Mouse (Mus musculus): Measurements from ENCODE around the gene Sox5. TPM values are rescaled to one million over a fixed set of nuclear protein-coding genes. Genes with fewer than 3 reads are reported as not detected.
"Not testable (repeated sequence)": the region's sequence is repeated elsewhere in the genome, so short reads cannot be mapped to it uniquely, and the experiment has no call there.

Gene Sox5
- polyA plus RNA-seq, 1 experiment from 2014 or later: 43.3 TPM

- no peak overlapping the region for H3K4me3 ChIP-seq (ENCODE audit: low read depth, low read length)
- no peaks in the 10 kb centered on the region for H3K36me3 ChIP-seq (ENCODE audit: control insufficient read depth, insufficient read depth, low read length)
- no peaks in the 10 kb centered on the region for H3K9me3 ChIP-seq (replicated peaks; ENCODE audit: control insufficient read depth, low read length, poor library complexity, severe bottlenecking)
- no peaks in the 10 kb centered on the region for H3K27me3 ChIP-seq (ENCODE audit: control insufficient read depth, insufficient read depth, low read depth, low read length)
- H3K4me1 ChIP-seq (ENCODE audit: control insufficient read depth, insufficient read depth, low read length): peaks cover 21% of the 10 kb centered on the region
- H3K27ac ChIP-seq (ENCODE audit: low read length): no peak overlapping the region
- WGBS: 16% methylated on average over 8 of the region's 8 CpGs
- H3K4me2 ChIP-seq (ENCODE audit: low read length): peak overlapping the region; percentile 51
- peak; percentile 62 for ATAC-seq
- H3K9ac ChIP-seq (ENCODE audit: low read depth, low read length): no peak overlapping the region
Observed at GRCm38 (mm10) chr6:144203970-144204369, 577.8 kb downstream of the Sox5 start.

- Histone ChIP-seq H3K4me2 (ENCODE audit: low read length) (peak overlapping the region; percentile 51), H3K27ac (ENCODE audit: low read length) (no peak overlapping the region), H3K4me3 (ENCODE audit: low read depth, low read length) (peak overlapping the region; percentile 20), H3K36me3 (ENCODE audit: control insufficient read depth, insufficient read depth, low read length) (no peaks in the 10 kb centered on the region), H3K9ac (ENCODE audit: low read depth, low read length) (peak overlapping the region; percentile 18; the same call in 1 of the 2 replicates), H3K9me3 (replicated peaks; ENCODE audit: control insufficient read depth, low read length, poor library complexity, severe bottlenecking) (no peaks in the 10 kb centered on the region), H3K4me1 (ENCODE audit: control insufficient read depth, insufficient read depth, low read length) (peaks cover 17% of the 10 kb centered on the region), H3K27me3 (ENCODE audit: control insufficient read depth, insufficient read depth, low read depth, low read length) (no peaks in the 10 kb centered on the region)
- 27% methylated on average over 12 of the region's 12 CpGs for WGBS
- ATAC-seq: no peak; the same call in 1 of the 2 replicates
Observed at GRCm38 (mm10) chr6:144203013-144203412, 578.8 kb downstream of the Sox5 start.

- Histone ChIP-seq H3K4me1 (ENCODE audit: control insufficient read depth, insufficient read depth, low read length) (peaks cover 17% of the 10 kb centered on the region), H3K27ac (ENCODE audit: low read length) (no peak overlapping the region), H3K9ac (ENCODE audit: low read depth, low read length) (no peak overlapping the region), H3K4me2 (ENCODE audit: low read length) (no peak overlapping the region), H3K4me3 (ENCODE audit: low read depth, low read length) (no peak overlapping the region), H3K36me3 (ENCODE audit: control insufficient read depth, insufficient read depth, low read length) (no peaks in the 10 kb centered on the region), H3K9me3 (replicated peaks; ENCODE audit: control insufficient read depth, low read length, poor library complexity, severe bottlenecking) (no peaks in the 10 kb centered on the region), H3K27me3 (ENCODE audit: control insufficient read depth, insufficient read depth, low read depth, low read length) (no peaks in the 10 kb centered on the region)
- WGBS: 81% methylated on average over 5 of the region's 5 CpGs
- ATAC-seq: no peak
Observed at GRCm38 (mm10) chr6:144201402-144202040, 580.3 kb downstream of the Sox5 start.

- Histone ChIP-seq H3K4me1 (ENCODE audit: control insufficient read depth, insufficient read depth, low read length) (peaks cover 9% of the 10 kb centered on the region), H3K9me3 (replicated peaks; ENCODE audit: control insufficient read depth, low read length, poor library complexity, severe bottlenecking) (no peaks in the 10 kb centered on the region), H3K4me2 (ENCODE audit: low read length) (no peak overlapping the region), H3K27ac (ENCODE audit: low read length) (no peak overlapping the region), H3K27me3 (ENCODE audit: control insufficient read depth, insufficient read depth, low read depth, low read length) (no peaks in the 10 kb centered on the region), H3K4me3 (ENCODE audit: low read depth, low read length) (no peak overlapping the region), H3K36me3 (ENCODE audit: control insufficient read depth, insufficient read depth, low read length) (no peaks in the 10 kb centered on the region), H3K9ac (ENCODE audit: low read depth, low read length) (no peak overlapping the region)
- WGBS: 59% methylated on average over 16 of the region's 16 CpGs
- ATAC-seq: no peak
Observed at GRCm38 (mm10) chr6:144197209-144198119, 584.3 kb downstream of the Sox5 start.

GRCm38 (mm10) chr6:144195934-144196333, 585.8 kb downstream of the Sox5 start:
- Histone ChIP-seq H3K9ac (ENCODE audit: low read depth, low read length) (no peak overlapping the region), H3K9me3 (replicated peaks; ENCODE audit: control insufficient read depth, low read length, poor library complexity, severe bottlenecking) (no peaks in the 10 kb centered on the region), H3K27ac (ENCODE audit: low read length) (no peak overlapping the region), H3K4me3 (ENCODE audit: low read depth, low read length) (no peak overlapping the region), H3K36me3 (ENCODE audit: control insufficient read depth, insufficient read depth, low read length) (no peaks in the 10 kb centered on the region), H3K27me3 (ENCODE audit: control insufficient read depth, insufficient read depth, low read depth, low read length) (no peaks in the 10 kb centered on the region), H3K4me1 (ENCODE audit: control insufficient read depth, insufficient read depth, low read length) (peaks cover 2% of the 10 kb centered on the region; the same call in 1 of the 2 replicates), H3K4me2 (ENCODE audit: low read length) (no peak overlapping the region)
- 68% methylated on average over 14 of the region's 14 CpGs for WGBS
- no peak for ATAC-seq

- Histone ChIP-seq H3K4me3 (ENCODE audit: low read depth, low read length) (no peak overlapping the region), H3K27ac (ENCODE audit: low read length) (no peak overlapping the region), H3K4me2 (ENCODE audit: low read length) (no peak overlapping the region), H3K4me1 (ENCODE audit: control insufficient read depth, insufficient read depth, low read length) (peaks cover 10% of the 10 kb centered on the region), H3K36me3 (ENCODE audit: control insufficient read depth, insufficient read depth, low read length) (no peaks in the 10 kb centered on the region), H3K27me3 (ENCODE audit: control insufficient read depth, insufficient read depth, low read depth, low read length) (no peaks in the 10 kb centered on the region), H3K9me3 (replicated peaks; ENCODE audit: control insufficient read depth, low read length, poor library complexity, severe bottlenecking) (no peaks in the 10 kb centered on the region), H3K9ac (ENCODE audit: low read depth, low read length) (no peak overlapping the region)
- 87% methylated on average over 3 of the region's 3 CpGs for WGBS
- no peak for ATAC-seq
Observed at GRCm38 (mm10) chr6:144183087-144183486, 598.7 kb downstream of the Sox5 start.

- H3K9ac ChIP-seq (ENCODE audit: low read depth, low read length); H3K36me3 ChIP-seq (ENCODE audit: control insufficient read depth, insufficient read depth, low read length); H3K9me3 ChIP-seq (replicated peaks; ENCODE audit: control insufficient read depth, low read length, poor library complexity, severe bottlenecking); ATAC-seq; H3K27me3 ChIP-seq (ENCODE audit: control insufficient read depth, insufficient read depth, low read depth, low read length); H3K4me3 ChIP-seq (ENCODE audit: low read depth, low read length); H3K4me1 ChIP-seq (ENCODE audit: control insufficient read depth, insufficient read depth, low read length); H3K4me2 ChIP-seq (ENCODE audit: low read length); H3K27ac ChIP-seq (ENCODE audit: low read length): not testable (repeated sequence)
- WGBS: 94% methylated on average over 13 of the region's 13 CpGs
Observed at GRCm38 (mm10) chr6:144182429-144182828, 599.3 kb downstream of the Sox5 start.

- peak overlapping the region; percentile 26 for H3K4me3 ChIP-seq (ENCODE audit: low read depth, low read length)
- ATAC-seq: no peak
- H3K9ac ChIP-seq (ENCODE audit: low read depth, low read length): peak overlapping the region; percentile 58
- no peaks in the 10 kb centered on the region for H3K9me3 ChIP-seq (replicated peaks; ENCODE audit: control insufficient read depth, low read length, poor library complexity, severe bottlenecking)
- H3K27ac ChIP-seq (ENCODE audit: low read length): peak overlapping the region; percentile 71
- WGBS: 30% methylated on average over 12 of the region's 12 CpGs
- H3K4me1 ChIP-seq (ENCODE audit: control insufficient read depth, insufficient read depth, low read length): peaks cover 10% of the 10 kb centered on the region
- no peaks in the 10 kb centered on the region for H3K36me3 ChIP-seq (ENCODE audit: control insufficient read depth, insufficient read depth, low read length)
- H3K4me2 ChIP-seq (ENCODE audit: low read length): peak overlapping the region; percentile 55
- no peaks in the 10 kb centered on the region for H3K27me3 ChIP-seq (ENCODE audit: control insufficient read depth, insufficient read depth, low read depth, low read length)
Observed at GRCm38 (mm10) chr6:144181083-144181866, 600.5 kb downstream of the Sox5 start.

Measured in midbrain, embryonic 16.5 days (tissue).